Mouse (Mus musculus) kidney, adult 8-10 months (tissue): ENCODE data around the gene Ppil3.
A peak's percentile ranks its signal among the peaks of the same experiment; 100 is the strongest.

Source experiments
- DNase-seq, 2 experiments: peaks; one replicate each; pipeline ENCODE4 v3.0.0; 2022

Gene Ppil3

DNA sequence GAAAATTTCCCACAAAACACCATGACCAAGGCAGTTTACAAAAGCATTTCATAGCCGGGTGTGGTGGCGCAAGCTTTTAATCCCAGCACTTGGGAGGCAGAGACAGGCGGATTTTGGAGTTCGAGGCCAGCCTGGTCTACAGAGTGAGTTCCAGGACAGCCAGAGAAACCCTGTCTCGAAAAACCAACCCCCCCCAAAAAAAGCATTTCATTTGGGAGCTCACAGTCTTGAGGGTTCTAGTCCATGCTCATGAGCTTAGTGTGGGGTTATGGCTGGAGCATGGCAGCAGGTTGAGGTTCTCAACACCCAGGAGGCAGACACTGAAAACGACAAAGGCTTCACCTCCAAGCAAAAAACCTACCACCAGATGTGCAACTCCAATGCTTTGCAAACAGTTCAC, 37.1 kb downstream of the Ppil3 start:
- DNase-seq = no peak

DNA sequence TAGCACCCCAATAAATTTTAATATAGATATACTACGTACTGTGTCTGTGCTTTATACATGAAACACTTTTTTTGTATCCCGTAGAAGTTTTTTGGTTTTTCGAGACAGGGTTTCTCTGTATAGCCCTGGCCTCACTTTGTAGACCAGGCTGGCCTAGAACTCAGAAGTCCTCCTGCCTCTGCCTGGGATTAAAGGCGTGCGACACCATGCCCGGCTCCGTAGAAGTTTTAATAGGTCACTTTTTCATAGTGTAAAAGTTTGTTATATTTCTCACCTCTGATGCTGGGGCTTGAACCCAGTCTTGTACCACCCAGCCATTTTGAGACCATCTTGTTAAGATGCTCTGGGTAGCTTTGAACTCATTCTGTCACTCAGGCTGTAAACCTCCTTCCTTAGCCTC, 38.0 kb downstream of the Ppil3 start:
- no peak for DNase-seq

DNA sequence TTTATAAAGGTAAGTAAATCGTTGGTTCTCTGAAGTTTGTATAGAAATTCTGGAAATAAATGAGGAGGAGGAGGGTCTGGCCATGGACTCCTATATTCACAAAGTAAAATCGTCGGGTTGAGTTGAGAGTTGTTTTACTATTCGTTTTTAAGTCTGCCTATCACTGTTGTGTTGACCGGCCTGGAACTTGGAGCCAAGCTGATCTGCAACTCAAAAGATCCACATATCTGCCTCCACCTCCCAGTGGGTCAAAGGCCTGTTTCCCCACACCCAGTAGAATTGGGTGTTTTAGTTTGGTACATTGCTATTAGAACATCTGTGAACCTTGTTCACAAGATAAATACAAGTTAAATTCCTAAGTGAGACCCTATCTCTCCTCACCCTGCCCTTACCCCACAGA, 41.5 kb downstream of the Ppil3 start:
- no peak for DNase-seq

DNA sequence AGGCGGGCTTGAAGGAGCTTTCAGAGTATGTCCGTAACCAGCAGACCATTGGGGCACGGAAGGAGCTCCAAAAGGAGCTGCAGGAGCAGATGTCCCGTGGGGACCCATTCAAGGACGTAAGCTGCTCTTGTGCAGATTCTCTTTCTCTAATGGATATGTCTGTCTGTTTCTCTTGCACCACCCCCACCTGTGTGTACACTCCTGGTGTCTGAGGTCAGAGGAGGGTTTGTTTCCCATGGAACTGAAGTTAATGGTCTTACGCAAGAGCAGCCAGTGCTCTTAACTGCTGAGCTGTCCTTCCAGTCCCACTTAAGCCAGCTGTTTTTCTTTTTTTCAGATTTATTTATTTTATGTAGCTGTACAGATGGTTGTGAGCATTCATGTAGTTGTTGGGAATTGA, 43.9 kb downstream of the Ppil3 start:
- DNase-seq = no peak

DNA sequence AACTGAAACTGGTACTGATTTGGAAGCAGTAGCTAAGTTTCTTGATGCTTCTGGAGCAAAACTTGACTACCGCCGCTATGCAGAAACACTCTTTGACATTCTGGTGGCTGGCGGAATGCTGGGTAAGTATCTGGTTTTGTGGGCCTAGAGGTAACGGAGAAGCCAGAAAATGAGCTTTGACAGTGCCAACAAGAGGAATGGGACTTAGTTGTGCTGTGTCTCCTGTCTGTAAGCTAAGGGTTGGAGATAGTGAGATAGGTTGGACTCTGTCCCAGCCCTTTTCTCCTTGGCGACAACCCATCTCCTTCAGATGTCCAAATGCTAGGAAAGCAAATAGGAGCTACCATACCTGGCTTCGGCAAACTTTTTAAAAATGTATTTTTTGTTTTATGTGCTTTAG, 47.6 kb downstream of the Ppil3 start:
- no peak for DNase-seq

DNA sequence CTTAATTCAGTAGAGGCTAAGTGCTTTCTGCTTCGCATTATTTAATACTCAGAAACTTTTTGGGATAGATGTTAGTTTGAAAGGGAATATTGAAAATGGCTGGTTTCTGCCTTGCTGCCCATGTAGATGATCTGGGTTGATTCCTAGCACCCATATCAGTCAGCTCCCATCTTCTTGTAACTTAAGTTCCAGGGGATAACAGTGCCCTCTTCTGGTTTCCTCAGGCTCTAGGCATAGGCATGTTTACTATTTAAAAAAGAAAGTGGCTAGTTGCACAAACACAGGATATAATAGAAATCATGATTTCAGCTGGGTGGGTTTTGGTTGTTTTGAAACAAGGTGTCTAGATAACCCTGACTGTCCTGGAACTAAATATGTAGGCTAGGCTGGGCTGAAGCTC, 49.1 kb downstream of the Ppil3 start:
- no peak for DNase-seq

DNA sequence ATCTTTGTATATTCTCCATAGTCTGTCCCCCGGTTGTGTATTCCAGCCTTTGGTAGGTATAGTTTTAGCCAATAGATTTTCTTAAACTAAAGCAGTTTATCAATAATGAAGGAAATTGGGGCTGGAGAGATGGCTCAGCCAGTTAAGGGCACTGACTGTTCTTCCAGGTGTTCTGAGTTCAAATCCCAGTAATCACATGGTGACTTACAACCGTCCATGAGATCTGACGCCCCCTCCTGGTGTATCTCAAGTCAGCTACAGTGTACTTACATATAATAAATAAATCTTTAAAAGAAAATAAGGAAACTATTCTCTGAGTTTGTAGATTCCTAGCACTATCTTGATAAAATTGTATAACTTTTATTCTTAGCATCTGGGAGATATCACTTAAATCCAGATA, 49.9 kb downstream of the Ppil3 start:
- DNase-seq = no peak

DNA sequence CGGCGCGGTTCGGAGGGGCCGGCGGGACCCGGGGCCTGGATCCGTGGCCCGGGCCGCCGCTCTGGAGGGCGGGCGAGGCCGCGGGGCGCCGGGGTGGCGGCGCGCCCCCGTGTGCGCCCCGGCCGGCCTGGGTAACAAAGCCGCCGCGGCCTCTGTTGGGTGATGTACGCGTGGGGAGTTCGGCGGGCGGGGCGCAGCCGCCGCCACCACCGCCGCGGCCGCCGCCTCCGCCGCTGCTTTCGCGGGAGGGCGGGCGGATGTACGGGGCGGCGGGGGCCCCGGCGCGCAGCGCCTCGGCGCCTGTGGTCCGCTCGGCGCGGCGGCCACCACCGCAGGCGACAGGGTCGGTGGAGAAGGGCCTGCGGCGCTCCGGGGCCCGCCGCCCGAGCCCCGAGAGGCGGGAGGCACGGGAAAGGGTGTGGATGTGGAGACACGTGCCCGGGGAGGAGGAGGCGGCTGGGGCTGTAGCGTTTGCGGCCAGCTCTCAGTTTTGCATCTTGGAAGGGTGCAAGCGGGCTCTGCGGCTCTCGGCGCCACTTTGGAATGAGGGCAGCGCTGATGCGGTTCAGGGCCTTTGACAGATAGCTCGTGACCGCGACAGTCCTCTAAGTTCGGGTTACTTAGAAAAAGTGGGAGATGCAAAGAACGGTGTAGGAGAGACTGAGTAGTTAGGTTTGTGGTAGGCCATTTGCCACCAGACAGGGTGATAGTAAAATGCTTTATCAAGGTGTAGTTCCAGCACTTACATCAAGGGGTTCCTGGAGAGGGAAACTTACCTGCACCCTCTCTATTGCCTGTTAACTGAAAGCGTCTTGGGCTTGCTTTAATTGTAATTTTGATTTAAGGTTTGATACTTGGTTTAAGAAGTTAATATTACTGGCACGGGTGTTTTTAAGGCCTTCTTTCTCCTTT, 51.7 kb downstream of the Ppil3 start:
- peak; percentile 43 to 49 for DNase-seq

DNA sequence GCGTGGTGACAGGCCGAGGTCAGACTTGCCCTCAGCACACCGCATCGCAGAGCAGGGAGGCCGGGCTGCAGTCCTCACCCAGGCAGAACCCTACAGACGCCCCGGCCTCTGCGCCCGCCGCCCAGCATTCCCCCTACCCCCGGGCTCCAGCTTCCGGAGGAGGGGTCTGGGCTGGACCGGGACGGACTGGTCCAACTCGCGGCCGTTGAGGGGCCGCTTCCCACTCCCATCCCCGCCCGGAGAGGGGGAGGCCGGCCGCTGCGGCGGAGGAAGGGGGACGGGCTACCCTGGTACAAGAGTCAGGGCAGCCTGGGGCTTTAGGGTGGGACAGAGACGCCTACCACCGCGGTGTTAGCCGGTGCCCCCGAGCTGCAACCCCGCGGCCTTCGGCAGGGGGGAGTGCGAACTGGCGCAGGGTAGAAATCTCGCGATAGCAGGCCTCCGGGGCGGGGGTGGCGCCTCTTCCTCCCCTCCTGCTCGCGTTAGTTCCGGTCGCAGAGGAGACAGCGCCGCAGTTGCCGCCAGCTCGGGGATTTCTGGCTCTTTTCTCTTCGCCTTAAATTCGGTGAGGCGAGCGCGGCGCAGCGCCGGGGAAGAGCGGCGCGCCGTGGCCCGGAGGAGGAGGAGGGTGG, 52.5 kb downstream of the Ppil3 start, which contains the start of gene Bzw1:
Bzw1 (plus strand) TSS at position 247 of the 632 bp plus-strand sequence.
- peak; percentile 90 to 93 for DNase-seq

DNA sequence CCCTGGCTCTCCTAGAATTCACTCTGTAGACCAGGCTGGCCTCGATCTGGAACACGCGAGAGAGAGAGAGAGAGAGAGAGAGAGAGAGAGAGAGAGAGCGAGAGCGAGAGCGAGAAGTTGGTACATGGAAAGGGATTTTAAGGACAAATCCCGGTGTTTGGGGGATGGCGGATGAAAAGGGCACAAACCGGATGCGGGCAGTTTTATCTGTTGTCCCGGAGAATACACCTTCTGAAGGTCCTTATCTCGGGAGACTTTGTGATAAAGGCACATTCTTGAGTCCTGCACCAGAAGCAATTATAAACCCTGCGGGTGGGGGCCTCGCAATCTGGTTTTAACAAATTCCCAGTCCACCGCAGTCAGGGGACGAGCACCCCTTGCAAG, 53.0 kb downstream of the Ppil3 start:
- no peak for DNase-seq

DNA sequence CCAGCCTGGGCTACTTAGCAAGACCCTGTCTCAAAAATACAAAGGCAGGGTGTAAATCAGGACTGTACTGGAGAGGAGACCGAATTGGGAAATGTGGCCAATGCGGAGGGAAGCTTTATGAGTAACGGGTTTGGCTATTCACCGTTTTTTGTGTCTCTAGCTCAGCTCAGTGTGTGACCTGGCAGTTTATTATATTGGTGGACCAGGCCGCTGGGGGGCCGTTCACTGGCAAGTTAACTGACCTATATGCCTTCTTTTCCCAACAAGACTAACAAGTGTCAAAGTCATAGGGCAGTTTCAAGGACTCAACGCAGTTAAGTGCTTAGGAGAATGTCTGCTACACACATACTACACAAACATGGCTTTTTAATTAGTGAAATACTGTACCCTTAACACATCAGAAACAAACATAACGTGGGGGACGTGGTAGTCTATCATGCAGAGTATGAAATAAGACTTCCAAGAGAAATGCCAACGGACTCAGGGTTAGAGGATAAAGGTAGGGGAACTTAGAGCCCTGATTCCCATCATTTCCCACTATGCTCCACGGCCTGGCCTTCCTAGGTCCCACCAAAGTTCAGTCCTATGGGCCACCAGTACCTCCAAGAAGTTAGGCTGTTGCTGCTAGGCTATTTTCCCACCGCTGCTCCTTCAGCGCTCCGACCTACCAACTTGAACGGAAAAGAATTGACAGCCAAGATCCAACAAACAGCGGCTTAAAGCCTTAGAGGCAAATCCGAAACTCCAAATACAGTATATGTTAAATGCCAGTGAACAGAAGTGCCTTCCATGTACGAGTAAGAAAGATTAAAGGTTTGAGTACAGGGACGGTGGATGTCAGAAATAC, 53.6 kb downstream of the Ppil3 start:
- peak in 1 of 2 experiments; percentile 13 for DNase-seq

DNA sequence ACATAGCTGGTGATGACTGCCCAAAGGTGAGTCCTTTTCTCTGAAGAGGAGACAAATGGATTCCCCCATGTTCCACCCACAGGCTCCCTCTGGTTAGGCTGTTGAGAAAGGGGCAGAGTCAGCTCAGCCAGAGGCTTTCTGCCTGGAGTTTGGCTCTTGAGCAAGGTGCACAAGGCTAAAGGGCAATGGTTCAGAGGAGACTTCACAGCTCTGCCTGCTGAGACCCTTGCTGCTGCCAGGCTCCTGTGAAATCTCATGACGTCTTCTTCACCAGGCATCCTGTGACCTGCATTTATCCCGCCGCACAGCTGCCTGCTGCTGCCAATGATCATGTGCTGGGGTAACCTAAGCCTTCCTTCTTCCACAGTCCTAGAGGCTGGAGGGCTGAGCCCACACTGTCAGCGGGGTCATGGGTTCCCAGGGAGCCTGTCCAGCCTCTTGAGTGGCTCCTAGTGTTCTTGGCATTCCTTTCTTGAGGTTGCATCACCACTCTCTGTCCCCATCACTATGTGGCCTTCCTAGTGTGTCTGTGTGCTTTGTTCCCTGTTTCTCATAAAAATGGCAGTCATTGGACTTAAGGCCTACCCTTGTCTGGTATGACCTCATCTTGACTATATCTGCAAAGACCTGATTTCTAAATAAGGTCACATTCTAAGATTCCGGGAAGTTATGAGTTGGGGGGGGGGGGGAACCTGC, 62.6 kb downstream of the Ppil3 start:
- DNase-seq = peak; percentile 51 to 54
